Mouse (Mus musculus) small intestine, adult 2 months (tissue): Measurements from ENCODE around the gene Lrit2. TPM values are rescaled to one million over a fixed set of nuclear protein-coding genes. Genes with fewer than 3 reads are reported as not detected.

ENCODE experiments used
- H3K27ac ChIP-seq: fragments of 200-500 bp; 2 replicates; pipeline ENCODE4 v1.5.1; 2012; ENCODE audit warnings: low read depth, low read length, control low read depth, inconsistent platforms; ENCODE audit not compliant: insufficient read depth
- H3K27me3 ChIP-seq: fragments of 200-500 bp; 2 replicates; pipeline ENCODE4 v1.6.1; 2012; ENCODE audit warnings: mild to moderate bottlenecking, moderate library complexity, low read length, inconsistent platforms; ENCODE audit not compliant: control insufficient read depth, insufficient read depth
- H3K36me3 ChIP-seq: fragments of 200-500 bp; 2 replicates; pipeline ENCODE4 v1.6.1; 2012; ENCODE audit warnings: mild to moderate bottlenecking, low read length, control low read depth, inconsistent platforms; ENCODE audit not compliant: control insufficient read depth, insufficient read depth
- H3K4me1 ChIP-seq: fragments of 200-500 bp; 2 replicates; pipeline ENCODE4 v1.6.1; 2012; ENCODE audit warnings: low read length, inconsistent platforms, mixed read lengths; ENCODE audit not compliant: control insufficient read depth, insufficient read depth, insufficient read length
- H3K4me3 ChIP-seq: fragments of 200-500 bp; 2 replicates; pipeline ENCODE4 v1.5.1; 2012; ENCODE audit warnings: low read depth, mild to moderate bottlenecking, control low read depth, inconsistent platforms, low read length, moderate library complexity
- CTCF ChIP-seq: fragments of 200-500 bp; IDR thresholded peaks from 2 replicates; pipeline ENCODE4 v1.5.1; 2012; ENCODE audit warnings: low read depth, mild to moderate bottlenecking, control low read depth, inconsistent platforms, low read length, moderate library complexity, mixed read lengths; ENCODE audit not compliant: insufficient replicate concordance, insufficient read length; ENCODE audit errors: extremely low read depth
- POLR2A ChIP-seq: fragments of 200-500 bp; IDR thresholded peaks from 2 replicates; pipeline ENCODE4 v1.6.1; 2012; ENCODE audit warnings: low read depth, mild to moderate bottlenecking, control low read depth, inconsistent platforms, low read length, moderate library complexity
- WGBS: fragments of 180-500 bp; shearing (Covaris S2); methylation state at CpG from one replicate; pipeline ENCODE4 v1.1.7; 2018; 5-methylcytosine and 5-hydroxymethylcytosine counted together
- polyA plus RNA-seq: library from polyadenylated mRNA; depleted of rRNA; stranded (reverse); fragments of >200 nt; gene quantifications from 2 replicates; pipeline ENCODE4 v1.2.3, GENCODE M21; 2012; rRNA removed

Lrit2 gene
- polyA plus RNA-seq, 1 experiment: not detected

- Histone ChIP-seq H3K27me3 (no peaks in the 10 kb centered on the region), H3K4me3 (0 out of 2 replicates have a peak overlapping the region, but pooled peaks have one; percentile 3), H3K27ac (no peak overlapping the region), H3K36me3 (no peaks in the 10 kb centered on the region), H3K4me1 (no peaks in the 10 kb centered on the region)
- WGBS: 9% methylated on average over 9 of the region's 9 CpGs
- no peak for TF ChIP-seq POLR2A
- no peak for TF ChIP-seq CTCF
Measured at GRCm38 (mm10) chr14:37109975-37110374, 42.2 kb downstream of the Lrit2 start.

- Histone ChIP-seq H3K27me3 (no peaks in the 10 kb centered on the region), H3K4me1 (no peaks in the 10 kb centered on the region), H3K4me3 (no peak overlapping the region), H3K27ac (no peak overlapping the region), H3K36me3 (no peaks in the 10 kb centered on the region)
- WGBS: 74% methylated on average over 2 of the region's 2 CpGs
- TF ChIP-seq POLR2A: no peak
- no peak for TF ChIP-seq CTCF
Measured at GRCm38 (mm10) chr14:37110456-37110855, 42.7 kb downstream of the Lrit2 start.

GRCm38 (mm10) chr14:37111371-37111770, 43.6 kb downstream of the Lrit2 start:
- no peak overlapping the region for H3K4me3 ChIP-seq
- H3K27ac ChIP-seq: no peak overlapping the region
- H3K36me3 ChIP-seq: no peaks in the 10 kb centered on the region
- H3K4me1 ChIP-seq: no peaks in the 10 kb centered on the region
- no peaks in the 10 kb centered on the region for H3K27me3 ChIP-seq
- TF ChIP-seq POLR2A: no peak
- no peak for TF ChIP-seq CTCF

- Histone ChIP-seq H3K4me1 (no peaks in the 10 kb centered on the region), H3K27me3 (no peaks in the 10 kb centered on the region), H3K27ac (no peak overlapping the region), H3K36me3 (no peaks in the 10 kb centered on the region), H3K4me3 (no peak overlapping the region)
- TF ChIP-seq CTCF (no peak), POLR2A (no peak)
- WGBS: 84% methylated on average over 7 of the region's 7 CpGs
Measured at GRCm38 (mm10) chr14:37112931-37113330, 45.2 kb downstream of the Lrit2 start.

- 65% methylated on average over 3 of the region's 3 CpGs for WGBS
- TF ChIP-seq CTCF (no peak), POLR2A (no peak)
- no peaks in the 10 kb centered on the region for H3K27me3 ChIP-seq
- H3K4me3 ChIP-seq: no peak within 1 kb of the TSS
- no peak within 1 kb of the TSS for H3K27ac ChIP-seq
- no peaks in the 10 kb centered on the region for H3K4me1 ChIP-seq
- no peaks in the 10 kb centered on the region for H3K36me3 ChIP-seq
Measured at GRCm38 (mm10) chr14:37113922-37114321, 46.2 kb downstream of the Lrit2 start, which contains the start of gene 2610528A11Rik. TSS of gene 2610528A11Rik (minus strand) at chr14:37114022.

- no peak overlapping the region for H3K27ac ChIP-seq
- WGBS: 96% methylated on average over 4 of the region's 4 CpGs
- H3K4me3 ChIP-seq: no peak overlapping the region
- no peaks in the 10 kb centered on the region for H3K4me1 ChIP-seq
- no peaks in the 10 kb centered on the region for H3K27me3 ChIP-seq
- no peak for TF ChIP-seq POLR2A
- no peak for TF ChIP-seq CTCF
- peaks cover 25% of the 10 kb centered on the region for H3K36me3 ChIP-seq
Measured at GRCm38 (mm10) chr14:37119233-37119632, 51.5 kb downstream of the Lrit2 start.

Other genes starting within 250 kb of the Lrit2 start
- gene Ccser2, start 99.2 kb upstream of the Lrit2 start, polyA plus RNA-seq: 6.4 and 12.8 TPM in 2 replicates
- gene Rgr, start 19.0 kb upstream of the Lrit2 start, polyA plus RNA-seq: not detected in 2 replicates
- gene Lrit1, start 13.1 kb upstream of the Lrit2 start, polyA plus RNA-seq: not detected in 2 replicates
- 0.11 and 0.13 TPM in 2 replicates for gene Cdhr1, start 30.4 kb downstream of the Lrit2 start, polyA plus RNA-seq
- 0.38 and 3.6 TPM in 2 replicates for gene 2610528A11Rik, start 46.1 kb downstream of the Lrit2 start, polyA plus RNA-seq
- gene Ghitm, start 67.3 kb downstream of the Lrit2 start, polyA plus RNA-seq: 46.3 and 87.9 TPM in 2 replicates